Mouse (Mus musculus) olfactory bulb, adult 2 months (tissue): ENCODE data around the gene Akt1s1.

Experiments used
- CTCF ChIP-seq: fragments of 200-500 bp; IDR thresholded peaks from 2 replicates; pipeline ENCODE4 v1.5.1; 2012; ENCODE audit warnings: low read depth, mild to moderate bottlenecking, low read length, moderate library complexity; ENCODE audit not compliant: insufficient read depth
- POLR2A ChIP-seq: fragments of 200-500 bp; IDR thresholded peaks from 2 replicates; pipeline ENCODE4 v1.6.1; 2012; ENCODE audit warnings: mild to moderate bottlenecking, low read depth, low read length, moderate library complexity; ENCODE audit not compliant: insufficient read depth

- TF ChIP-seq CTCF: peak; percentile 60
- TF ChIP-seq POLR2A: no peak; the same call in 1 of the 2 replicates
Observed at GRCm38 (mm10) chr7:44895593-44896434, 47.0 kb downstream of the Akt1s1 start, which contains the start of gene Fuz.
